Mouse (Mus musculus): ENCODE results near the gene Nr6a1. TPM values are rescaled to one million over a fixed set of nuclear protein-coding genes. Genes with fewer than 3 reads are reported as not detected.

Gene Nr6a1
- total RNA-seq, 2 experiments from 2014 or later: 4.6 to 7.4 TPM

Small RNAs within 50 kb of the gene (microRNA-seq; reads per million reads assigned to microRNA genes)
- gene Mir181a-2 (32.3 reads per million, percentile 32 among the genes with 10 or more reads in this experiment), gene Mir181b-2 (1,305 reads per million, percentile 77 among the genes with 10 or more reads in this experiment)

Other genes starting within 250 kb of the Nr6a1 start
- gene Nr5a1, start 213.1 kb downstream of the Nr6a1 start, total RNA-seq (2021): 100 to 1,000 TPM; 221 to 331 TPM
- 10 to 100 TPM; 18.8 to 21.1 TPM for gene Olfml2a, start 4.3 kb upstream of the Nr6a1 start, total RNA-seq (2021)
- gene Wdr38, start 69.8 kb upstream of the Nr6a1 start, total RNA-seq (2021): under 1 TPM; 0.21 to 0.27 TPM
- 10 to 100 TPM; 59.7 to 61.2 TPM for gene Arpc5l, start 77.7 kb upstream of the Nr6a1 start, total RNA-seq (2021)
- 100 to 1,000 TPM; 511 to 525 TPM for gene Rpl35, start 77.9 kb upstream of the Nr6a1 start, total RNA-seq (2021)
- gene Golga1, start 137.9 kb upstream of the Nr6a1 start, total RNA-seq (2021): 10 to 100 TPM; 19.5 to 26.2 TPM

All from adrenal gland, postnatal 10 days (tissue).